Mouse (Mus musculus): Measurements from ENCODE around the gene Tmod3.

GRCm38 (mm10) chr9:75551342-75551741, 8.1 kb downstream of the Tmod3 start:
- no peak for TF ChIP-seq CTCF (IDR thresholded peaks at IDR 0.05; ENCODE audit: control insufficient read depth, insufficient read depth, low read length)
- no peak for TF ChIP-seq POLR2A (IDR thresholded peaks at IDR 0.05; ENCODE audit: borderline replicate concordance, control insufficient read depth, low read depth, low read length)
